In the genomic region with DNA sequence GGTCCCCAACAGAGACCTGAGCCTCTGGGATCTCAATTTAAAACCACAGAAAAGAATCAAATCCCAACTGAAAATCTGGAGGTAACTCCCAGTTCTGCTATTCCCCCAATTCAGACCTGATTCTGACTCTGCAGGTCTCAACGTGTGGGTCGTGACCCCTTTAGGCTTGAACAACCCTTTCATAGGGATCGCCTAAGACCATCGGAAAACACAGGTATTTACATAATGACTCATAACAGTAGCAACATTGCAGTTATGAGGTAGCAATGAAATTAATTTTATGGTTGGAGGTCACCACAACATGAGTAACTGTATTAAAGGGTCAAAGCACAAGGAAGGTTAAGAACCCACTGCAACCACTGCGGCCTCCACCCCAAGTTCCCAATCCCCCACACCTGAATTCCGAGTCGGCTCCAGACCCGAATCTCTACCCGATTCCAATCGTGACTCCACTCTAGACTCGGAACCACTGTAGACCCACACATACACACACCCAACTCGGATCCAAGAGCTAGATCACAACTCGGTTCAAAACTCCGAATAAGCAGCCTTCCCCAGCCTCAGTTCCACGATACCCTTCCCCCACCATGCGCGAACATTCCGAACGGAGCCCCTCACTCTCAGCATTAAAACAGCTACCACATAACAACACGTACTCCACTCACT, we compare ENCODE assay signal across 8 mouse cellular contexts.
DNase-seq lines count a peak whose midpoint lies in the region; ATAC-seq and TF ChIP-seq lines count a peak whose summit lies in the region.

No protein-coding gene starts in this region.

- peak overlapping the region; percentile 44 for H3K4me3 ChIP-seq in kidney, postnatal 0 days (replicated peaks; ENCODE audit: low read depth, low read length)
- H3K4me3 ChIP-seq in bone marrow, adult 2 months (replicated peaks; ENCODE audit: control insufficient read depth, low read depth, low read length): peak overlapping the region; percentile 75
- H3K4me3 ChIP-seq in hindbrain, embryonic 10.5 days: peak overlapping the region; percentile 68
- H3K4me3 ChIP-seq in midbrain, embryonic 13.5 days (replicated peaks): peak overlapping the region; percentile 59

- H3K4me1 ChIP-seq in kidney, postnatal 0 days (replicated peaks; ENCODE audit: insufficient read depth, low read length): peaks cover 3% of the 10 kb centered on the region; the same call in 1 of the 2 replicates
- no peaks in the 10 kb centered on the region; the same call in 1 of the 2 replicates for H3K4me1 ChIP-seq in bone marrow, adult 2 months (ENCODE audit: control insufficient read depth, insufficient read depth, low read length)
- H3K4me1 ChIP-seq in hindbrain, embryonic 10.5 days (replicated peaks): peaks cover 36% of the 10 kb centered on the region
- peaks cover 42% of the 10 kb centered on the region for H3K4me1 ChIP-seq in midbrain, embryonic 13.5 days (replicated peaks)

- 0 out of 2 replicates have a peak overlapping the region, but pooled peaks have one; percentile 79 for H3K27ac ChIP-seq in kidney, postnatal 0 days
- no peak overlapping the region; the same call in 1 of the 2 replicates for H3K27ac ChIP-seq in bone marrow, adult 2 months (ENCODE audit: control insufficient read depth, insufficient read depth, low read depth, low read length, poor library complexity)
- peak overlapping the region; percentile 87 for H3K27ac ChIP-seq in hindbrain, embryonic 10.5 days
- peak overlapping the region; percentile 74 for H3K27ac ChIP-seq in midbrain, embryonic 13.5 days

- H3K4me2 ChIP-seq in kidney, postnatal 0 days (ENCODE audit: low read length): peak overlapping the region; percentile 59
- peak overlapping the region; percentile 69 for H3K4me2 ChIP-seq in midbrain, embryonic 13.5 days (replicated peaks)

- no peak for ATAC-seq in kidney, postnatal 0 days (replicated peaks; ENCODE audit: low FRiP score, low read depth)
- no peak; the same call in 1 of the 2 replicates for ATAC-seq in midbrain, embryonic 13.5 days
- ATAC-seq in frontal cortex, adult (ENCODE audit: low TSS enrichment): no peak

- 49% methylated on average over 20 of the region's 20 CpGs for whole genome bisulfite sequencing in kidney, postnatal 0 days
- 43% methylated on average over 20 of the region's 20 CpGs for WGBS in bone marrow, adult 2 months
- 40% methylated on average over 20 of the region's 20 CpGs for WGBS in hindbrain, embryonic 10.5 days
- 42% methylated on average over 20 of the region's 20 CpGs for WGBS in midbrain, embryonic 13.5 days

- peak overlapping the region; percentile 59 for H3K9ac ChIP-seq in kidney, postnatal 0 days (ENCODE audit: low read depth, low read length)
- H3K9ac ChIP-seq in midbrain, embryonic 13.5 days (replicated peaks): peak overlapping the region; percentile 74

- no peak for DNase-seq in kidney, postnatal 0 days (ENCODE audit: low spot score)
- no peak for DNase-seq in kidney, adult 8-10 months
- no peak for DNase-seq in hindbrain, embryonic 10.5 days (ENCODE audit: low spot score)
- no peak for DNase-seq in urinary bladder, postnatal 25 days (ENCODE audit: low spot score)
- no peak for DNase-seq in MN1 (ENCODE audit: low spot score)

- H3K27me3 ChIP-seq in kidney, postnatal 0 days (ENCODE audit: insufficient read depth, low read length): no peaks in the 10 kb centered on the region
- no peaks in the 10 kb centered on the region for H3K27me3 ChIP-seq in hindbrain, embryonic 10.5 days (ENCODE audit: insufficient read depth, poor library complexity, severe bottlenecking)
- H3K27me3 ChIP-seq in midbrain, embryonic 13.5 days: no peaks in the 10 kb centered on the region

- TF ChIP-seq POLR2A in bone marrow, adult 2 months (IDR thresholded peaks at IDR 0.05; ENCODE audit: borderline replicate concordance, control insufficient read depth, low read depth, low read length): no peak

- H3K9me3 ChIP-seq in kidney, postnatal 0 days (replicated peaks; ENCODE audit: low read length): no peaks in the 10 kb centered on the region
- peaks cover 23% of the 10 kb centered on the region for H3K9me3 ChIP-seq in hindbrain, embryonic 10.5 days
- H3K9me3 ChIP-seq in midbrain, embryonic 13.5 days: peaks cover 15% of the 10 kb centered on the region; the same call in 1 of the 2 replicates

- no peaks in the 10 kb centered on the region for H3K36me3 ChIP-seq in kidney, postnatal 0 days (ENCODE audit: insufficient read depth, low read length)
- H3K36me3 ChIP-seq in hindbrain, embryonic 10.5 days: peaks cover 18% of the 10 kb centered on the region; the same call in 1 of the 2 replicates
- H3K36me3 ChIP-seq in midbrain, embryonic 13.5 days: no peaks in the 10 kb centered on the region

- no peak for TF ChIP-seq CTCF in kidney, postnatal 0 days (IDR thresholded peaks at IDR 0.05; ENCODE audit: low read depth)
- no peak for TF ChIP-seq CTCF in bone marrow, adult 2 months (IDR thresholded peaks at IDR 0.05; ENCODE audit: control insufficient read depth, insufficient read depth, low read length)
